Mouse (Mus musculus) hematopoietic stem cell, adult 5-6 weeks (primary cell): ENCODE measurements around the gene Chst2. TPM values are rescaled to one million over a fixed set of nuclear protein-coding genes. Genes with fewer than 3 reads are reported as not detected.

ENCODE experiments used
- ATAC-seq, 2 experiments: fragments of 125-278 bp in 1 of 2; replicated peaks in 1 of 2; 2 replicates each; pipeline ENCODE4 v1.8.0; 2016 to 2017; ENCODE audit warnings: inconsistent platforms in 2 of 2, mild to moderate bottlenecking in 2 of 2, moderate number of reproducible peaks in 2 of 2, low read depth in 1 of 2, moderate TSS enrichment in 1 of 2; ENCODE audit not compliant: low FRiP score in 2 of 2, poor library complexity in 2 of 2, severe bottlenecking in 2 of 2, insufficient read depth in 1 of 2, low TSS enrichment in 1 of 2
- total RNA-seq: library from RNA; stranded (forward); fragments of 172-1452, 232-1000 nt; gene quantifications from 2 replicates; pipeline ENCODE4 v1.2.3, GENCODE M21; 2017

Chst2 gene
- 0.44 and 0.89 TPM in 2 replicates for total RNA-seq

DNA sequence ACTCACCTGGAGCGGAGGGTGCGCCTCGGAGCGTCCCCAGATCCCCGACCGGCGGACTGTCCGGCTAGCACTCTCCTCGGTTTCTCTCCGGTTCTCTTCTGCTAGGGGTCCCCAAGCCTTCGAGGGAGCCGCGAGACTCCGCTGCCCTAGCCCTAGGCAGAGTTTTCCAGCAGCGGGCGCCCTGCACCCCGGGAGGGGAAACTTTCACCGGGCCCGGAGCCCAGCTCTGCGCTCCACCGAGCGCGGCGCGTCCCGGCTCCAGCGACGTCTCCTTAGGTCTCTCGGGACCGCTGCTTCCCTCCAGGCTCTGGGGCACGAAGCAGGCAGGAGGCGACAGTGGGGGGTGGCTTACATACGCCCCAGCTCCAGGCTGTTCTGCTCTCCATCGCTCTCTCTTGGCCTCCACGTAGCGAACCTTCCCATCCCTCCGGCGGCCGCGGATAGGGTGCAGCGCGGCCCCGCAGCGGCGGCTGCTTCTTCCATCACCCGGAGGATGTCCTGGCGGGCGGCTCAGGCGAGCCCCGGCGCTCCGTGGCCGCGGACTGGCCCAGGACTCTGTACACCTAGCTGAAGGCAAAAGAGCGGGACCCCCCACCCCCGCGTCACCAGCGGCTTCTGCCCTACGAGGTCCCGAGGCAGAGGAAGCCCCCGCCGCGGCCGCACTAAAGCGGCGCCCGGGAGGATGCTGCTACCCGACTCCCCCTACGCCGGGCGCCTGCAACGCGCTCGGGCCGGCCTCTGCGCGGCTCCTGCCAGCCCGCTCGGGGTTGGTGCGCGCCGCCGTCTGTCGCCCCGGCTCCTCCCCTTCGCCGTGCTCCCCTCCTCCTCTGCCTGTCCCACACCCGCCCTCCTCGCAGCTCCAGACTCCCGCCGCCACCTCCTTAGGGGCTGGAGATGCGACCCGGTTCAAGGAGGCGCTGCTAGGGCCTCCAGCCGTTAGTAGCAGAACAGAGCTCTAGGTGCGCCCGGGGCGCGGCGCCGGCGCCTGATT is at the start of gene Chst2:
TSS of gene Chst2 (minus strand) at position 152 of the 991 bp plus-strand sequence.
- ATAC-seq = peak; percentile 9 to 38

DNA sequence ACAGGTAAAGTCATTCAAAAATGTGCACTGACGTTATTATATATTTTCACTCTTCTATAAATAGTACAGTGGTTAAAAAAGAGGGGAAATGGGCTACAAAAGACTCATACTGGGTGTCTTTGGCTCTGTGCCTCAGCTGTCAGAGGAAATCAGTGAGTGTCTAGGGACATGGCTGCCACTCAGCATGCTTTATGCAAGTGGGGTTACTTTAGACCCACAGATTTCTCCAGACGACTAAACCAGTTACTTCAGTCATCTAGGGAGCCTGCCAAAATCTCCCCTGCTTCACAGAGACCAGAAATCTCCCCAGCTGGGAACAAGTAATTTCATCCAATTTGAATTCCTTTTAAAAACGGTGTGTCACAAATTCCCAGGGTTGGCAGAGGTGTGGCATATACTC is 45.4 kb upstream of the Chst2 start:
- ATAC-seq = no peak

DNA sequence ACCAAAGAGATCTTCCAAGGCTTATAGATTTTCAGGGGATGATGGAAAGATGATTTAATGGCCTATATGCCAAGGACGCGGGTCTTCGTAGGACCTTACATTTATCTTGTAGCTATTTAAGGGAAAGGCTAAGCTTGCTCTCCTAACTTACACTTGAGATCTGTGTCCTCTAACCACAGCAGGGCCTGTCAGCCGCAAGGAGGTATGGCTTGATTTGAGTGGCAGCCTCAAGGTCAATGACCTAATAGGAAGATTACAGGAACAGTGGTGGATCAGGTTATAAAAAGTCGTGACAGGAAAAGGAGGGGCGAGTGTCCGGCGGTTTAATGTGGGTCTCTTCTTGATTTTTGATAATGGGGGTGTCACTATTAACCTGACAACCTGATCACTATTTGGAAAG is 44.1 kb upstream of the Chst2 start:
- no peak for ATAC-seq

DNA sequence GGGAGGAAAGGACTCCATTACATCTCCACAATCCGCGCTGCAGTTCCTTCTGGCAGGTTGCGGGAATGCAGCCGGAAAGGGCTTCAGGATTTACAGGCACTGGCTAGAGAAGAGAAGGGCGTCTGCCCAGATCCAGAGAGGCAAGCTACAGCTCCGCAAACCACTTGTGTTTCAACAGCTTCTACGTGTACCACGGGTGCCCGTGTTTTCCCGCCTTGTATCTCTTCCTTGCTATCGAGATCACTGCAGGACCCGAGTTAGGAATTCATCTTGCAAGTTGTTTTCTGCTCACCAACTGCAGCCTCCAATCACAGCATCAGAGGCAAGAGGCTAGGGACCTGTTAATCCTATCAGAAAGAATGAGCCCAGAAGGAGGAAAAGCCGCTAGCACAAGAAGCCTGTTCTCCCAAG is 35.8 kb upstream of the Chst2 start:
- no peak for ATAC-seq

DNA sequence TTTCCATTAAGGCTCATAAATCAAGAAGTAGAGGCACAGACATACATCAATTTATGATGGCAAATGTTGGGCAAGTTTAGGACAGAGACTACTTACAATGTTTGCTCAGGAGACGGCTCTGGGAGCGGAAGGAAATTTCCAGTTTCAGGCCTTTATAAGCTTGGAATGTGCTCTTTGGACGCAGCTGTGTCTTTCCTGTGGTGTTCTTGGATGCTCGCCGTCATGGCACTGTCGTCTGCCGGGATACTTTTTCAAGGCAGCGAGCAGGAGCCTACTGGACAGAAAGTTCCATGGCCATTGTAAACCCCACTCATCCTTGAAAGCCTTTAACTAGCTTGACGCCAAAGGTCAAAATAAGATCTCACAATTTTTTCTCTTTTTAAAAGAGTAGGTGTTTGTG is 31.4 kb upstream of the Chst2 start:
- ATAC-seq = no peak

DNA sequence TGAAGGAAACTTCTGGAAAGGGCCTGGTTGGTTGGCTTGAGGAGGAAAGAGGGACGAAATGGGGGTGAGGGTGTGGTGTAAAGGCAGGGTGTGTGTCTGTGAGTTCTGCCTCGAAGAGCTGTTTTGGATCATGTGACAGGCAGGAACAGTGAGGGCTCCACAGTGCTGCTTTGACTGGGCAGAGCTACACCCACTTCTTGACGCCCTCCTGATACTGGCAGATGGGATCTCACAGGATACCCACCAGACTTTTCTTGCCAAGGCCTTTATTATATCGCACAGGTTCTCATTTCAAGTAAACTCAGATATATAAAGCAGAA is 29.7 kb upstream of the Chst2 start:
- ATAC-seq = no peak

DNA sequence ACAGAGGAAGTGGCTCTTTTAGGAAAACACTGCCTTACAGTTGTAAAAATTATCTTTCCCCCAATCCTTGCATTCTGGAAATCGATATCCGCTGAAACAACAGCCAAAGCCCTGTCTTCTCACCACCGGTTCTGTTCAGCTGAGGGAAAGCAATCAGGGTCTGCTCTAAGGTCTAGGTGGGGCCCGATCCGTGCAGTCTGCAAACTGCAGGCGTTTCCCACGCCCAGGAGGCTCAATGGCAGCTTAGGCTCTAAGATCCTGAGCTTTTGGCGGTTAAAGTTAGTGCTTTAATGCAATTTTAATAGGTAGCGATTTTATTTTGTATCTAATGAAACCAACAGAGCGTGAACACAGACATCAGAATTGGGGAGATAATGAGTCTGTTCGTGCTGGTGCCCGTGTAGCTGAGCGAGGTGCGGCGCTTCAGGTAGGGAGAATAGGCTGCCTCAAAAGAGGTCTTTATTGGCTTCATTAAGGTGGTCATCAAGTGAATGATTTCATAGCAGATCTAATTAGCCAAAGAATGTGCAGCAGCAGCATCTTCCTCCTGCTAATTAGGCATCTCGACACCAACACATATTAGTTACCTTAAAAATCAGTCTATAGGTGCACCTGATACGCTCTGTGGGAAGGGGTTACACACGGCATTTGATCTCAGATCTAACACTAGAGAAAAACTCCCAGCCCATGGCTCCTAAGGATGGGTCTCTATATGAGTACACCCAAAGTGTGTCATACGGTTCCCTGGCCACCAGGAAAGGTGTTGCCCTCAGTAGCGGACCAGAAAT is 29.2 kb upstream of the Chst2 start:
- ATAC-seq = no peak

DNA sequence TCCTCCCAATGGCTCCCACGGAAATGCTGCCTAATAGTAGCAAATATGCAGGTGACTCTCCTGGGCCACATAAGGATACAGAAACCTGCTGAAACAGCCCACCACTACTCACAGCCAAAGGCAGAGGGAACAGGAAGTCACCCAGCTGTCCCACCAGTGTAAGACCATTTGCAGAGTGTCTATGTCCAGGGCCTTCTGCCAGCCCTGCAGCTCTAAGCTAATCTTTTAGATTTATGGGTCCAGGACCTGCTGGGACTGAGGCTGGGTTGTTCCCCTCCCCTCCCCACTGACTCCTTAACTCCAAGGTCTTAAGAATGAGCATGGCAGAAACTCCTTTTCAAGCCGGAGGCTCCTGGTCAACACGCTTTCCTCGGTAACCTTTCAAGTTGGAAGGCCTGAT is 21.8 kb upstream of the Chst2 start:
- no peak for ATAC-seq

DNA sequence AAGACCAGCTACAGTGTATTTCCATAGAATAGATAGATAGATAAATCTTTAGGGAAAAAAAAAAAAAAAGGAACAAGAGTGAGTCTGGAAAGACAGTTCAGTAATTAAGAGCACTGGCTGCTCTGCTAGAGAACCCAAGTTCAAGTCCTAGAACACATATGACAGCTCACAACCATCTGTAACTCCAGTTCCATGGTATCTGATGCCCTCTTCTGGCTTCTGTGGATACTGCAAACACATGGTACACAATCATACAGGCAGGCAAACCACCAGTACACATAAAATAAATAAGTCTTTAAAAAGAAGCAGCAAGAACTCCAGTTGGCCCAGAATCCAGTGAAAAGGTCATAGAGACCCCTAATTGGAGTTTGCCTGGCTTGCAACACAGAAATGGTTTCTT is 7.4 kb upstream of the Chst2 start:
- ATAC-seq = no peak

DNA sequence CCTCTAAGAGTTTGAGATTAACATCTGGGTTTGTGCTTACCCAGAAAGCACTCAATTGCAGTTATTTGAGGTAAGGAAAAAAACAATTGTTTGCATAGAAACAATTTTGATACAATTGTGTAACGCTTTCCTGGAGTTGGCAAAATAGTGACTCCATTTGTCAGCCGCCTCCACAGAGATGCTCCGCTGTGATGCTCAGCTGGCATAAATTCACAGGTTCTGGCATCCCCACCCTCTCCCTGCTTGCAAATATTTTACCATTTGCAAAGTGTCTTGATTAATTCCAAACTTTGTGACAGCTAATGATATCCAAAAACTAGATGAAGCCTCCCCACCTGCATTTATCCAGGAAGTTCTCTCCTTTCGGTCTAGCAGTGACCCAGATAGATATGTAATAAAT is 5.5 kb upstream of the Chst2 start:
- no peak for ATAC-seq

DNA sequence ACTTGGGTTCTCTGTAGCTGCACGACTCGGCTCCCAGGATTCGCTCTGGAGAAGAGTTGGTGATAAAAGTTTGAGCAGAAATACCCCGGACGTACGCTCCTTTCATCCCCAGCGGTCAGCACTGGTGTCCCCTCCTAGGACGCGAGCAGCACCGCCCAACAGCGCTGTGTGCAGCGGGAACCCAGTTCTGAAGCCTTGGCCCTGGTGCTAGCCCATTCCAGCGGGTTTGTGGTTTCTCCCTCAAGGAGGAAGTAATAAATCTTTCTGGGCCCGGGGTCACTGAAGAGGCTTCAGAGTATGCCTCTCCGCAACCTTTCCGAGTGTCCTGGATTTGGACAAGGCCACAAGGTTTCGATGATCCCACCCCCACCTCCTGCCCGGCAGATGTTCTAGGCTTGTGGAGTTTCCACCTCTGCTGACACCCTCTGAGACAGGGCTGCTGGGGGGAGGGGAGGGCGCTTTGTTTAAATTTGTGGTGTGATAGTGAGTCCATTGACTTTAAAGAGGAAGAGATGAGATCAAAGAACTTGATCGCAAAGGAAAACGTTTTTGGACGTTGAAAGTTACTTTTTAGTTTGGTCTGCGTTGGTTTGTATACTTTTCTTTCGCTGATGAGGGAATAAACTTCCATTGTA is 1.2 kb upstream of the Chst2 start:
- ATAC-seq = peak; percentile 57 to 61

DNA sequence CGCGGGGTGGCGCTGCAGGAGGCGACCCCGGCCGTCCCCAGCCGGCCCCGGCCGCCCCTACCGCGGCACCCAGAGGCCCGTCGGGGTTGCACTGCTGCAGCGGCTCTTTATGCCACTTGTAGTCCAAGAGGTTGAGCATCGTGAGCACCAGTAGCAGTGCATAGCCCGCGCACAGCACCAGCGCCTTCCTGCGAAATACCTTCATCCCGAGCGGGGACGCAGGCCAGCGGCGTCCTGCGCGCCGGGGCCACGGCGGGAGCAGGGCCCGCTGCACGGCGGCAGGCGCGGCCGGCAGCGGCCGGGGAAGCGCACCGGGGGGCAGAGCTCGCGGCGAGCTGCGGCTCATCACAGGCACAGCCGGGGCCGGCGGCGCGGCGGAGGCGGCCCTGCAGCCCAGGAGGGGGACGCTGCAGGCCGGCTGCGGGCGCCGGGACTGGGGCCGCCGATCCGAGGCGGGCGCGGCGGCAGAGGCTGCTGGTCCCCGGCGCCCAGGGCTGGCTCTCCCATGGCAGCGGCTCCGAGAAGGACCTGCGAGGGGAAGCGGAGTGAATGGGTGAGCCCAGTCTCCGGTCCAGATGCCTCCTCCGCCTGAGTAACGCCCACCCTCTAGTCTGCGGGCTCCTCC is 464 bp downstream of the Chst2 start:
- no peak for ATAC-seq

DNA sequence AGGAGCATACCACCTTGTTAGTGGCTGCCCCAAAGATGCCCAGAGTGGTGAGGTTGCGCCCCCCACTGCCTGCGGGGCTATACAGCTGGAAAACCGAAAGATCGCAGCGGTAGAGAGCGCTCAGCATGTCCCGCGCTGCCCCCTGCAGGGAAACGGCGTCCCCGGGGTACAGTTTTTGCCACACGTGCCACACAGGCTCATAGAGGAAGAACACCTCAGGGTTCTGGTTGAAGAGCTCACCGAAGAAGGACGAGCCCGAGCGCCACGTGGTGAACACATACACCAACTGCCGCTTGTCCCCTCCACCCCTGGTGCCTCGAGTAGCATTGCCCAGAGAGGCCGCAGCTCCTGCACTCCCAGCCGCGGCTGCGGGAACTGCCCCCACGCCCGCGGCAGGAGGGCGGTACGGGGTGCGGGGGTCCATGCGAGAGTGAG is 994 bp downstream of the Chst2 start:
- ATAC-seq = peak; percentile 74 to 85

DNA sequence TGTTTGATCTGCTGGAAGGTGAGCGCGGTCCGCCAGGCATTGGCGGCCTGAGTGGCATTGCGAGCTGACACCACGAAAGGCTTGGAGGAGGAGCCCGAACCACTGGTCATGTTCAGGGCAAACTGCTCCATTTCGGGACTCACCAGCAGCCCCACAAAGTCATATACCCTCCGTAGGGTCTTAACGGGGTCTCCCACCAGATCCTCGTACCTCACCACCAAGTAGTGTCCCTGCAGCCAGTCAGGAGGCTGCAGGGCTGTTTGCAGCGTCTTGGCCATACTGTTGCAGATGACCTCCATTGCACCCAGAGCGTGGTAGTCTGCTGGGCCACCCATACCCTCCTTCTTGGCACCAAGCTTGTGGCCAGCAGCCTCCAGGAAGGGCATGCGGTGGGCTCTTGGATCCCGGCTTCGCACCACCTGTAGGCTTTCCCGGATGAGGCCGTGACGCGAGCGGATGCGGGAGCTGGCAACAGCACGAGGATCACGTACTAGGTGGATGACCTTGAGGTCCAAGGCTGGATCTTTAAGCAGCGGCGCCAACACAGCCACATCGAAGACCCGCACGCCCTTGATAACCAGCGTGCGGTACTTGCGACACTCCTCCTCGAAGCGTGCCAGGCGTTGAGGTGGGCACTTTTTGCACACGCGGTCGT is 1.6 kb downstream of the Chst2 start:
- no peak; a peak in 1 of 4 replicates for ATAC-seq

DNA sequence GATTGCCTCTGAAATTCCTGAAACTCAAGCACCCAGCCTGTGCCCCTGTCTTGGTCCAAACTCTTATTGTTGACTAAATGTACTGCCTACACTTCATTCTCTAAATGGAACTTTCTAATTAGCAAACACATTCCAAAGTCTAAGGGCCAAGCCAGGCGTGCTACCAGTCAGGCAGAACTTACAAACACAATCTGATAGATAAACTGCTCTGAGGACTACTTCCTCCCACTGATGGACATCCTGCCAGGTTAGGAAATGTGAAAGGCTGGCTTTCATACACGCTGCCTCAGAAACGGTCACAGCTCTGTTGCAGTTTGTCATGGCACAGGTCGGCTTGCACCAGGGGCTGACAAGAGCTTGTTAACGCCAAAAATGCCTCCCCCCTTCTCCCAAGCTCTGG is 4.8 kb downstream of the Chst2 start:
- no peak for ATAC-seq

DNA sequence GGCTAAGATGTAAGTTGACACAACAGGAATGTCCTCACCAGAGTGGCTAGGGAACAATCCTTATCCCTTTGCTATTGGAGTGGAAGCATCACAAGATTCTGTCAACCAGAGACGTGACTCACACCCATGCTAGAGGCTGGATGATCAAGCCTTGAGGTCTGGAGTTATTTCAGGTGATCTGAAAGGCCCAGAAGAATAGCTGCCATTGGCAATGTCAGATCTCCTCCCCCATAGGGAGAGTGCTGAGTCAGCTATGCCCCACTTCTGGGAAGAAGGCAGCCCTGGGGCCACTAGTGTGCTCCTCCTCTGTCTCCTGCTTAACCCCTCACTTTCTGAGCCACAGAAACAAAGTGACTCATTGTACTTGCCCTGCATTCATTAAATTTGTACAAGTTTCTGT is 14.5 kb downstream of the Chst2 start:
- no peak for ATAC-seq

DNA sequence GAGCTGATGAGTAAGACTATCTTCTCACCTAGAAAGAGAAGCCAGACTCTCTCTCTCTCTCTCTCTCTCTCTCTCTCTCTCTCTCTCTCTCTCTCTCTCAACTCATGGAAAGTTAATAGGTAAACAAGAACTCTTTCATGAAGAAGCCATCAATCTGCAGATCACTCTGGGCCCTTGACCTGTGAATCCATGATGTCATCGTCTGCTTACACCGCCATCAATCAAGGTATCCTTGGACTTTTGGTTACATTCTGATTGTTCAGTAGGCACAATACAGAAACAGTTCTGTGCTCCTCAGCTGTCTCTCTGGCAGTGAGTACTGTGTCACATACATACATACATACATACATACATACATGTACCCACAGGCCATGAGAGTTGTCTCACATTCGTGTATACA is 16.6 kb downstream of the Chst2 start:
- ATAC-seq = no peak
